Mouse (Mus musculus): ENCODE measurements around the gene Chml.

Gene Chml

GRCm38 (mm10) chr1:175659900-175660299, 32.8 kb downstream of the Chml start:
- DNase-seq (ENCODE audit: low read depth, low spot score), result no peak

DNA sequence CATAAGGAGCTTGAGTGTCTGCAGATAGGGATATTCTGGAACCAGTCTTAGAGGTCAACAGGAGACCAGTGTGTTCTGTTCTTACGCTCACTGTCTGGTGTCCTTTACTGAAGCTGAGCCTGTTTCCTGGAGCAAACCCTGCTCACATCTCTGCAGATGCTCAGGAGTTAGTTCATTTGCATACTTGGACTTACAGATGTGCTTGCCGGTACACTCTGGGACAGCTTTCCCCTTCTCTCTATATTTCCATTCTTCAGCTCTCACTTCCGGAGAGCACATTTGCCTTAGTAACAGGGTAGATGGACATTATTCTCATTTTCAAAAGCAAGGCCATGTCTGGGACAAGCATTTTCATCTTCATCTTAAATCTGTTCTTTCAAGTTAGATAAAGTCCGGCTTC, 44.1 kb downstream of the Chml start:
- no peak for DNase-seq (ENCODE audit: low read depth, low spot score)

- DNase-seq (ENCODE audit: low read depth, low spot score), result no peak
Measured at GRCm38 (mm10) chr1:175646952-175647351, 45.7 kb downstream of the Chml start.

DNA sequence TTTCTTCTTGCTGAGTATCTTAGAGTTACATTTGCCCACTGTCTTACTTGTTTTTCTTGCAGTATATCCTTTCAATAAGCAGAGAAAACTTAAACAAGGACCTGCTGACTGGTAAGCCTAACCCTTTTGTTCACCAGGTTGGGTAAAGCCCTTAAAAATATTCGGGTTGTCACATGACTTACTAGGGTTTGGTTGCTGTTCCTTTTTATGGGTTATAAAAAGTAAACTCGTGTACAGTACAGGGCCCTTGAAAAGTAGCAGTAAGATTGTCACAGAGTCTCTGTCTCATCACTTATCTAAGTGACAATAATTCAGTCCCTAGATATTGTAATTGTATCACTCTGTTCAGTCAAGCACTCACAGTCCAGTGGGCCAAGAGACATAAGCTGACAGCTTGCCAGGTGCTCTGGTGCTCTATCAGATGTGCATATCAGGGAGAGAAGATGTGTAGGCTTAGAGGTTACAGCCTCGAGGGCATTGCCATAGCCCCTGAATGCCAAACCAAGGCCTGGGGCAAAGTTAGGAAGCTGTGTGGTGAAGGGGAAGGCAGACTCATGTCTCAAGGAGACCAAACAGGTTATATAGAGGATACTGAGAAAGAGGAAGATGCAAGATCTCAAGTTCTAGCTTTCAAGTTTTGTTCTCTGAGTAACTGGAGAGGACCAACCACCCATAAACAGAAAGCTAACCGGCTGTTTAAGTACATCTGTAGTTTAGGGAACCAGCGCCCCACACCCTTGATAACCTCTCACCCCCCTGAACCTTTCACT, 49.0 kb downstream of the Chml start:
- DNase-seq (ENCODE audit: low read depth, low spot score), result no peak

DNA sequence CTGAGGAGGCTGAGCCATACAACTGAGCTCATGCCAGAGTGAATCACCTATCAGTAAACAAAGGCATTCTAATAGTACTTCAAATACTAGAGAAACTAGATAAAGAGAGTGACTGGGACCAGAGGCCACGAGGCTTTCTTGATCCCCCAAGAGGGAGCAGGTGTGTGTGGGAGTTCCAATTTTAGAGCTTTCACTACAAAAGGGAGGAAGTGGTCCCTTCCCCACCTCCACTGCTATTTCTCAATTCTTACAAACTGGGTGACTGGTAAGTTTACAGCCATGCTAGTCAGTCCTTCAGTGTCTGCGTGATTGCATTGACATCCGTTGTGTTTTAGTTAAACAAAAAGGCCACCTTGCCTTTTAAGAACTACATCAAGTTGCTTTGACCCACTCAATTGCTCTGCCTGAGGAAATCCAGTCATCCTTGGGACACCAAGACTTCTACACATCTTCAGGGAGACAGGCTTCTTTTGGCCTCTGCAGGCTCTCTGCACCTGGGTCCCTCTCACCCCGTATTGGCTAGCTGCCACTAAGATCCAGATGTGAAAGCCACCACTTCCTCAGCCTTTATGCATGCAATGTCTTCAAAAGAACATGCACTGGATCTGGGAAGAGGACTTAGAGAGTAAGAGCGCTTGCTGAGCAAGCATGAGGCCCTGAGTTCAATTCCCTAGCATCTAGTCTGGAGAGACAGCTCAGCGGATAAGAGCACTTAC, 52.1 kb downstream of the Chml start:
- DNase-seq (ENCODE audit: low read depth, low spot score), result no peak

DNA sequence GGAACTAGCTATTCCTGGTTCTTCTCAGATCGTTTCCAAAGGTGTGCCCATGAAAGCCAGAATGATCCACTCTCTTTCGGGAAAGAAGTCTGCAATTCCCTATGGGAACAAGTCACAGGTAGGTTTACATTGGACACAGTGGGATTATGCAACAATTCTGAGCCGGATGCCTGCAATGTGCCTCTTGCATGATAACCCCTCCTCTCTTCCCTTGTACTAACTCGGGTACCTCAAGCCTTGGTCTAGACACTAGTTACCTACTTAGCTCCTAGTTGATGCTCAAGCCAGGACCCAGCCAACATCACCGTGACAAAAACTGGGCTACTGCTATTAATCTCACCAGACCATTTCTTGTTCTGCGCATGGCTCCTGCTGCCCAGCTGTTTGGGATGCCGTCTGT, 53.6 kb downstream of the Chml start:
- DNase-seq (ENCODE audit: low read depth, low spot score), result no peak

DNA sequence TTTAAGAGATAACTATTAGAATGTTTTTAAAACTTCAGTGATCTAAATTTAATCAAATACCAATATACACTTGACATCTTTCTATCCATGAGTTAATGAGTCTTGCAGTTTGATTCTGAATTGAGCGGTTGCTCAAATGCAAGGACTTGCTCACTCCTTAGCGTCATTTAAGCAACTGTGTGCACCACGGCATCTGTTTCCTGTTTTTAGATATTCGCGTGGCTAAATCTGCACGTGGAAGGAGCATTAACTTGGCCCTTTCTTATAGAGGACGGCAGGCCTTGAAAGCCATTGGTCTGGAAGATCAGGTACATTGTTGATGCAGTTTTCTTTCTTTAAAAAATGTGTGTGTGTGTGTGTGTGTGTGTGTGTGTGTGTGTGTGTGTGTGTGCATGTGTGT, 55.0 kb downstream of the Chml start:
- no peak for DNase-seq (ENCODE audit: low read depth, low spot score)

DNA sequence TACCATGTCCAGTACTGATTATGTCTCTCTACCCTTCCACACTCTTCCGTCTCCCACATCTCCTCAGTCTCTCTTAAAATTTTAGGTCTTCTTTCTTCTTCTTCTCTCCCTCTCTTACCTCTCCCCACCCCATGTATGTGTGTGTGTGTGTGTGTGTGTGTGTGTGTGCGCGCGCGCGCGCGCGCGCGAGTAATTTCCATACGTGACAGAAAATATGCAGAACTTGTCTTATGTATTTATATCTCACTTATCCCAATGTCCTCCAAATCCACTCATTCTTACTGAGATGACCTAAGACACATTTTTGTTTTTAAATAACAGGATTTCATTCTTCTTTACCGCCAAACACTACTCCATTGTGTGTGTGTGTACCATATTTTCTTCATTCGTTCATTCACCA, 60.2 kb downstream of the Chml start:
- no peak for DNase-seq (ENCODE audit: low read depth, low spot score)

Data from 3T3-L1 (cell line).